Mouse (Mus musculus) CH12F3 (cell line): Measurements from ENCODE around the gene 4931428L18Rik.
"Not testable (repeated sequence)": the region's sequence is repeated elsewhere in the genome, so short reads cannot be mapped to it uniquely, and the experiment has no call there.

Experiments
- in situ Hi-C: fragments of 300-500 bp; cut with MboI; formaldehyde crosslinking; loops from 2 replicates; pipeline ENCODE4 v1.14.3; 2020; ENCODE audit warnings: low sequenced_read_pairs

Gene 4931428L18Rik

DNA sequence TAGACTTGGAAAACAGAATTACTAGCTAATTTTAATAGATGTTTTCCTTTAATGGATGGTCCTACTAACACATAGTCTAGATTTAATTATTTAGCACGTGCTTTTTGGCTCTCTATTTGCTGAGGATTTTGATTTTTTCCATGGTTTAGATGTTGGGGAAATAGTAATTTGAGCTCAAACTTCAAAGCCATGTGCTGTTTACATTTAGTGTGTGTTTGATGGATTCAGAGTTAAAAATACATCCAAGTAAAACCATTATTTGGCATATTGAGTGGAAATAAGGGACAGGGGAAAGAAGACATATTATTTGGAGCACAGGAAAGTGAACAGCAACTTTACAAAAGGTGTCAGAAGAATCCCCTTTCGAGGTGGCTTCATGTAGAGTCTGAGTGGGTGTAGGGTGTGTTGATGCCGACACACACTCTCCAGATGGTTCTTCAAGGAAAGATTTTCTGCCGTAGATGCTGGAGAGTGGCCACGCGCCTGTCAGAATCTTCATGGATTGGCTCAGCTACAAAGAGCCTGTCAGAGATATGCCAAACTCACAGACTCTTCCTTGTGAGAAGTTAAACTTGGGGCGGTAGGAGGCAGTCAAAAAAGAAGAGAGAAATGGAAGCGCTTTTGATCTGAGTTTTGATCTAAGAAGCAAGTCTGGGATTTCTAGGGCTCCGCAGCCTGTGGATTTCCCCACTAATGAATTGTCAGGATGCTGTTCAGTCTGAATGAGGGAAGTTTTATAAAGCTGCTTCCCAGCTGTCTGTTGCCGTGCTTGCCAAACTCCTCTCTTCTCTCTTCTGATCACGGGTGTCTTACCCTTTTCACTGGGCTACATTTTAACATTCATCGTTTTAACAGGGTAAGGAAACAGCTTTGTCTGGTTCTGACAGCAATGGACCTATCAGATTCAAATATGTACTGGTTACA lies 157.4 kb downstream of the 4931428L18Rik start:
- in situ Hi-C loops = no loop called here

DNA sequence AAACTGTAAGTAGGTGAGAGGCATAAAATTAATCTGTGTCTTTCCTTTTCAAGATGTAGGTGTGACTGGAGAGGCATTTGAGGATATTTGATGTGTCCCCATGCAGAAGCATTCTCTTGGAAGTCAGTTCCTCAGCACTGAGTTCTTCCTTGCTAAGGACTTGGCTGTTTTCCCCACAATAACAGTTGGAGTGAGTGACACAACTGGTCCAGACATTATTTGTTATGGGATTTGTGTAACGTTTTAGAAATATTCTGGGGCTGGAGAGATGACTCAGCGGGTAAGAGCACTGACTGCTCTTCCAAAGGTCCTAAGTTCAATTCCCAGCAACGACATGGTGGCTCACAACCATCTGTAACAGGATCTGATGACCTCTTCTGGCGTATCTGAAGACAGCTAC lies 162.7 kb downstream of the 4931428L18Rik start:
- in situ Hi-C loops = no loop called here

DNA sequence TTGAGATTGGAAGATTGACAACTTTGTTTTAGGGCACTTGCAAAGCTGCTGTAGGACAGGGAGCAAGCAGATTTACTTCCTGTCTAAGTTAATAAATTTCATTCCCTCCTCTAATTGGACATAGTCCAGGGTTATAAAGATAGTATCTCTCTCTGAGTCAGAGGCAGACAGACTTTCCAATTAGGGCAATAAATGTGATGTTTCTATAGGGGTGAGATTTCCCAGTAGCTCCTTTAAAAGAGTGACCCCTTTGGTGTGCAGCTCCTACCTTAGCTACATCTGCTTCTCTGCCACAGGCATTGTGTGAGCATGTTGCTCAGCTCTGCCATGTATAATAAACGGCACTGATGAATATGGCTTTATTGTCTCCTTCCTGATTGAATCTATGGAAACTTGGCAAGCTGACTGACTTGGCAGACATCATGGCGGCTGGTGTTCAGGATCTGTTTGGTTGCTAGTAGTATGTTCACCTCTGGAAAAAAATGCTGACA lies 163.6 kb downstream of the 4931428L18Rik start:
- in situ Hi-C loops = no loop called here

DNA sequence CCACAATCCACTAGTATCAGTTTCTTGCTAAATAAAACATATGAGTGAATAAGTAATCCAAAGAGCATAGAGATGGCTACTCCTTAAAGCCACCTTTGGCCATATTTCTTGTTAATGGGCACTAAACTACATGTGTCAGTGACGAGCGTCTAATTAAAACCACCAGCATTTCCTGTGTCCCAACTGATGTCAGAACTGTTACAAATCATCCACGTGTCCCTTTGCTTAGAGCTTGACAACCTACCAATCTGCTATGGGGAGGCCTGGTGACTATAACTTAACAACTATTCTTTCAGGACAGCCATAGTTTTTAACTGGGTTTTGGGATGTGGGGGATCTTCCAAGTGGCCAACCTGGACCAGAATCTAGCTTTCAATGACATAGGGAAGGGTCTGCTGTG lies 164.3 kb downstream of the 4931428L18Rik start:
- in situ Hi-C loops = no loop called here

DNA sequence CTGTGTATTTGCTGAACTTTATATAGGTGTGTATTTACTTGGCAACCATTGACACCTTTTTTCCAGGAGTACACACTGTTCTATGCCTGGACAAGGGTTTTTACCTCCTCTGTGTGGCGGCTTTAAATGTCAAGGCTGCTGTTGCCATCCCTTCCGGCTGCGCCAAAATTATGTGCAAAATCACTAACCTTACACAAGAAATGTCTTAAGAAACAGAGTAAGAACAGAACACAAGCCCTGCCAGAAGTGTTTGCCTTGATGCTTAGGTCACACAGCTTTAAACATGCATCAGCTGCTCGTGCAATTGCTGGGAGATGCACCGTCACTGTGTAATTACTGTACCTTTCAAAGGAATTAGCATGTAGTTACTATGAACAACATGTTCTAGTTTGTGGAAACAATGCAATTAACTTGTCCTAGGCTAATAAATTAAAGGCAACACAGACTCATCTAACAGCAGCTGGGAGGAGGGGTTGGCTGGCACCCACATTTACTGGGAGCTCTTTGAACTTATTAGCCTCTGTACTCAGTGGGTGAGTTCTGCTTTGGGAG lies 171.0 kb downstream of the 4931428L18Rik start:
- in situ Hi-C loops = no loop called here

DNA sequence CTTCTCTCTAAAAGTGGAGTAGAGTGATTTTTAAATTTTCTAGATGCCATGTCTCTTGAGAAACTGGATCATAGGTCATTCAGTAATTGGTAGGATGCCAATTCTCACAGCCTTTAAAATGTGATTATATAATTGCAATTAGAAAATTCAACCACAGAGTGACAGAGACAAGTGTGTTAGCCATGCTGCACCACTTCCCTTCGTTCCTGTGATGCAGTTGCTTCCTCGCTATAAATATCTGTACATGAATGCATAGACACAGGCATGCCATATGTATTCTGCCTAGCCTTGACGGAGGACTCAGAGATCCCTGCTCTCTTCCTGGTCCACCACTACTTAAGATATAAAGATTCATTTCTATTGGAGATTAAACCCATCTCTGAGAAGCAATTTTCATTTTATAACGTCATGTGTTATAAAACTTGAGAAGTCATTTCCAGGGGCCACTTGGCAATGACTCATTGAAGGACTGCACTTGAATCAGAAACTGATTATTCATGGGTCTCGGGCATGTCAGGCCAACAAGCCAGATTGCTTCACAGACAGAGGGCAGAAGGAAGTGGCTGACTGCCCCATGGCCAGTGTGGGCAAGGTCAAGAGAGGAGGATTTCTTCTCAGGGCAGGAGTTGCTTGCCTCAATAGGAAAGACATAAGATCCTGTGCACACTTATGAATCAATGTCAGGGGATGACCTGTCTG lies 172.4 kb downstream of the 4931428L18Rik start:
- in situ Hi-C loops = no loop called here

DNA sequence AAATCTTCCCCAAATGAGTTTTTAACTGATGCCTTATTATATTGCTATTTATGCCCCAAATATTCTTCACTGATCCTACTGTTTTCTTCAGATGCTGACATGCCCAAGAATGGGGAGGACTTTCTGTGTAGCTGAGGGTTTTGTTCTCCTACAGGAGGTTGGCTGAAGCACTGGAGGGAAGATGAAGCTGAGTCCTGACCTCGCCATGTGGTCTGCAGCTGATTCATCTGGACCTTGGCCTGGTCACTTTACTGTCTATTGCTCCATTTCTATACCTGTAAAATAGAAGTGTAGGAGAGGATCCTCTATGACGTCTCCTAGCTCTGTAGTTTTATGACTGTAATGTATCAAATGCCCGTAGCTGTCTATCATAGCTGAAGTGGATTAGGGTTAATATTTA lies 179.3 kb downstream of the 4931428L18Rik start:
- in situ Hi-C loops = no loop called here

DNA sequence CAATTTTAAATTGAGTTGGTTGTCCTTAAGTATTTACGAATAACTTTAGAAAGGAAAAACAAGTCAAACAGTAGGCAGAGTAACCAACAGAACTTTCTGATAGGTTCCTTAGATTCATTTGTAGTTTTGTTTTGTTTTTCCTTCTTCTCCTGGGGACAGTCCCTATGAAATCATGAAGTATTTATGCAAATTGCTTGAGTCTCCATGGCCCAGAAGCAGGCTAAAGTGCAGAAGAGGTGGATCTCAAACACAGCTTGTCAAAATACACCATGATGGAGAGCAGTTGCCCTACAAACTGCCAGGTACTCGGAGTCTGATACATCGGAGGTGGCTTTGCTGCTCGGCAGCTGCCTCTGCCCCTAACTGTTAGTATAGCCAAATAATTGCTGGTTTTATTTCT lies 179.7 kb downstream of the 4931428L18Rik start:
- in situ Hi-C loops = no loop called here

DNA sequence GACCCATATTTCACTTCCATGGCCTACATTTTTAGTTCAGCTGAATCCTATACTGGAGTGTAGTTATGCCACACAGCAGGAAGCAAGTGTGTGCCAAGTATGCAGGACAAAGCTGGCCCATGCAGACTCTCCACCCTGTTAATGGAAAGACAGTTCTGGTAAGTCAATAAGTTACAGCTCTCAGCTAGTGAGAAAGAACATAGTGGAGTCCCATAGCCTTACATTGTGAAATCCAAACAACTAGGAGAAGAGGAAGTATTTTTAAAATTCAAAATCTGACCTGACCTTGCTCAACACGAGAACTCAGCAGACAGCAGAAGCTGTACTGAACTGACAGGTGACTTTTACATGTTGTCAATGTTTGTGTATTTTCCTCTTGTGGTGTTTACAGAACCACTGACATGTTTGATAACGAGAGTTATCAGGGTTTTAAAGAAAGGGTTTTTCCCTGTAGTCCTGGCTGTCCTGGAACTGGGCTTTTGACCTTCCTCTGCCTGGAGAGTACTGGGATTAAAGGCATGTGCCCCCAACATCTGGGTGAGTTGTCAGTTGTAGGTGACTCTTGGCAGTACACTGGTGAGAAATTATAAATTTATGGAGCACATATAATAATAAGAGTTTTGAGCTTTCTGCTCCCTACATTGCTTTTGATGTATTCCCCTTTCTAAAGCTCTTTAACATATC lies 188.5 kb downstream of the 4931428L18Rik start:
- in situ Hi-C loops = no loop called here

DNA sequence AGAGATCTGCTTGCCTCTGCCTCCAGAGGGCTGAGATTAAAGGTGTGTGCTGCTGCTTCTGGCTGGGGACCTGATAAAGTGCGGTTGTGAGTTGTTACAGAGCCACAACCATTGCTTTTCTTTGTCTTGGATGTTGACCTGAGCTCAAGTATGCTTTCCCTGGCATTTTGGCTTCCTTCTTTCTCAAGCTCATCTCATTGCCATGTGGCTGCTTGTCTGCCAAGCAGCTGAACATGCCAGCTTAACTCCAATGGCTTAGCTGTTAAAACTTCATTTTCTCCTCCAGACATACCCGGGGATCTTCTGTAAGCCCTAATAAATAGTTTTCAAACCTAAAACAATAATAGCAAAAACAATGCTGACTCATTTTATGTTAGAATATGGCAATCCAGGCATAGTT lies 190.1 kb downstream of the 4931428L18Rik start:
- in situ Hi-C loops = no loop called here

DNA sequence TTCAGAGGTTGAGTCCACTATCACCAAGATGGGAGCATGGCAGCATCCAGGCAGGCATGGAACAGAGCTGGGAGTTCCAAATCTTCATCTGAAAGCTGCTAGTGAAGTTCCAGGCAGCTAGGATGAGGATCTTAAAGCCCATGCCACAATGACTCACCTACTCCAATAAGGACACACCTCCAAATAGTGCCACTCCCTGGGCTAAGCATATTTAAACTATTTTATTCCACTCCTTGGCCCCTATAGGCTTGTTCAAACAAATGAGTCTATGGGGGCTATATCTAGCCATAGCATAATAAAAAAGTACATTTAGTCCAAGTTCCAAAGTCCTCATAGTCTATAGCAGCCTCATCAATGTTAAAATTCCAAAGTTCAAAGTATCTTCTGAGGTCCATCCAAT lies 199.3 kb downstream of the 4931428L18Rik start:
- in situ Hi-C loops = no loop called here

DNA sequence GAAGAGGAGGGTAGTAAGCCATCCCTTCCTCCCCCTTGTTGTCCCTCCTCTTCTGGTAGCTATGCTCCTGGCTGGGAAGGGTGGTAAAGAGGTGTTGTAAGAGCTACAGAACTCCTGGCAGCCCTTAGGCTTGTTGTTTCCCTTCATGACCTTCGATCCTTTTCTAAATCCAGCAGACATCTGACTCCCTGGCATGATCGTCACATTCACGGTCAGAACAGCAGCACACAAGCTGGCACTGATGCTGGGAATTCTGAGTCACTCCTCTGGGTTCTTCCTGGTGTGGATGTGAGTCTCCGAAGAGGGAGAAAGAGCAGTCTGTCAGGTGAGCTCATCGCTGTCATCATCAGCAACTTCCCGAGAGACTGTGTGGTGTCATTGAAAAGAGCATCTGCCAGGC lies 203.2 kb downstream of the 4931428L18Rik start:
- in situ Hi-C loops = no loop called here

DNA sequence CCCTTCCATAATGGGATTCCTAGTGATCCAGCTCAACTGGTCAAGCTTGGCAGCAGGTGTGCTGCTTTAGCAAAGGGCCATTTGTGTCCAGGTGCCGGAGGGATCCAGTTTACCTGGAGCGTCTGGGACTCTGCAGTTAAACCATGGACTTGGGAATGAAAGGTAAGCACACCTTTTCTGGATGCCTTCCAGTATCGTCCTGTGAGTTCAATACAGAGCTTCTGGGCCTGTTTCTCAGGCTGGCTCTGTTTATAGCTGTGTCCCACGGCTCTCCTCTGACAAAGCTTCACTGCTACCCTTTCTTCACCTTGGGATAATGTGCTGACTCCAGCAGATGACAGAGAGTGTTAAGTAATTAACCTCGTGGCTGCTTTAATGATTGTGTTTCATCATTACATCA lies 205.1 kb downstream of the 4931428L18Rik start:
- in situ Hi-C loops = no loop called here

DNA sequence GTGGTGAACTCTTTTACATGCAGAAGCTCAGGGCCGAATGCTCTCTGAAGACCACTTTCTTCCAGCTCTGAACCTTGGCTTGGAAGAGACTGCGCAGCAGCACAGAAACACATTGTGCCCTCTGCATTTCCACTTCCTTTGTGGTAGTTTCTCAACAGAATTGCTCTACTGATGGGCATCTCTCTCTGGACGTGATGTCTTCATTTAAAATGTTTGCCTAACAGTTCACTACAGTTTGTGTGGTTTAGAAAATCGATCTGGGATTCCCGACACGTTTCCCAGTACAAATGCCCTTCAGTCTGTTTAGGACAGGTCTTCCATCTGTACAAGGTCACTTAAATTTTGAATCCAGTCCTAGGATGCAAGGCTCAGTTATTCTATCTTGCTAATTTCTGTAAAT lies 206.4 kb downstream of the 4931428L18Rik start:
- in situ Hi-C loops = no loop called here

DNA sequence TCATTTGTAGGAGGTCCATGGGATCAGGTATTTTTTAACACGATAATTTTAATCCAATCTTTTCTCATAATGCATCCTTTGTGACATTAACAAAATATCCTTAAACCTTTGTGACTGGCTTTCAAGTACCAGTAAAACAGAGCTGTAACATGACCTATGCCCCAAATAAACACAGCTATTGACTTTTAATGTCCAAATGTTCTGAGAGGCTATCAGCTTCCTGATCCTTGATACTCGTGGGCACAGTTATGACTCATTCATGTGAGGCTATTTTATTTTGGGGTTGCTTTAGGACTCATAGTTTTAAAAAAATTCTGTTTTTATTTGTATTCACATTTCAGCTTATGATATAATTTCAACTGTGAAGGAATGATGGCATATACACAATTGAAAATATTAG lies 207.2 kb downstream of the 4931428L18Rik start:
- in situ Hi-C loops = no loop called here

DNA sequence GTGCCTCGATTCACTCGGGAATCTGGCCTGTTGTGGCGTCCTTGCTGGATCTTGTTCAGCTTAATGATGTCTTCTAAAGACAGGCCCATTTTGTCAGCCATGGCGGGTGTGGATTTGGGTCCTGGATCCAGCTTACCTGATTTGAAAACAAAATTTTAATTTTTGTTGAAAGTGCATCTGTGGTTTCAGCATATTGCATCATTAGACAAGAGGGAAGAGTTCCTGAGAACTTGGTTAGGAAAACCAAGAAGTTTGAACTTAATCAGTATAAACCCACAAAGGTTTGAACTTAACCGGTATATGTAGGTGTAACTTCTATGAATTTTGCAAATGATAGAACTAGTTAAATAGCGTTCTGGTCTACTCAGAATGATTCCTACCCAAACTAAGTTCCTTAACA lies 244.6 kb downstream of the 4931428L18Rik start, which contains the start of gene AC153137.1:
Gene AC153137.1 (minus strand): TSS at position 101 of the 400 bp plus-strand sequence.
- in situ Hi-C loops = not testable (repeated sequence)

DNA sequence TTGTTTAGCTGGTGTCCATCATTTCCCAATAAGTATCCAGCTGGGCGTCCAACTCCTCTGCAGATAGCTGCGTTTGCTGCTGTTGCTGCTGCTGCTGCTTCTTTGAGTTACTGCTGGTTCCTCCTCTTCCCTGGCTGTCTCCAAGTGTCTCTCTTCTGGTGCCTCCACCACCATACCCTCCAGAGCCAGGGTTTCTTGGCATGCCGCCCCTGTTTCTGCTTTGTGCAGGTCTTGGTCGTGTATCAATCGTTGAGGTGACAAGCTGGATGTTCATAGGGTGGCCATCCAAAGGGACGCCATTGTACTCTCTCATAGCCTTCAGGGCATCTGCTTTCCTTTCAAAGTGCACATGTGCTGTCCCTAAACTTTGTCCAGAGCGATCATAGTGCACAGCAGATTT lies 245.2 kb downstream of the 4931428L18Rik start:
- in situ Hi-C loops = not testable (repeated sequence)

DNA sequence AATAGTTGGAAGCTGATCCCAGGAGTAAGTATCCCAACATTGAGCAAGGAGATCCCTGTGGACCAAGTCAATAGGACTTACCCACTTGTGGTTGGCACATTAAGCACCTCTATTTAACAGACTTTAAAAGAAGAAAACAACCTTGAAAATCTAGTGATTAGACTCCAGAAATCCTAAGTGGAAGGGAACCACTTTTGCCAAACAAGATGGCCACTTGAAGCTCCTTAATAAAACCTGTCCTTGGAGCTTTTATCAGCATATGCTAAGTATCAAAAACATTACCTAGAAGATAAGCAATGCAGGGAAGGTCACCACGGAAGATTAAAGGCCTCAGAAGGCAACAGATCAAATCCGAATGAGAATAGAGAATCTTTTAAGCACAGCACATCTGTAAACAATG lies 270.7 kb downstream of the 4931428L18Rik start:
- in situ Hi-C loops = no loop called here

DNA sequence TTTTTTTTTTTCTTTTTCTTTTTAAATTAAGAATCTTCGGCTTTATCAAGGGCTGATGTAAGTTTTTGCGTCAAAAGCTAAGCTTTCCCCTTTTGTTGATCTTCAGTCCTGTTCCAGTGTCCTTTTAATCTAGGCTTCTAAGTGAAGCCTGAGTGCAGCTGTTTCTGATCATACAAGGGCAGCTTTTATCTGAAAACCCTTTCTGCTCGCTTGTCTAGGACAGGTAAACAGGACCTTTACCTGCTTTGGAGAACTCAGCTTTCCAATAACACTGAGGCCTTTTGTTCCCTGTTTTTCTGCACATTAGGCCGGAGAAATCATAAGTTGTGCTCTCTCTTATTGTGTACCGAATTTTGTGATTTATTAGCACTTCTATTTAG lies 272.0 kb downstream of the 4931428L18Rik start:
- in situ Hi-C loops = no loop called here

DNA sequence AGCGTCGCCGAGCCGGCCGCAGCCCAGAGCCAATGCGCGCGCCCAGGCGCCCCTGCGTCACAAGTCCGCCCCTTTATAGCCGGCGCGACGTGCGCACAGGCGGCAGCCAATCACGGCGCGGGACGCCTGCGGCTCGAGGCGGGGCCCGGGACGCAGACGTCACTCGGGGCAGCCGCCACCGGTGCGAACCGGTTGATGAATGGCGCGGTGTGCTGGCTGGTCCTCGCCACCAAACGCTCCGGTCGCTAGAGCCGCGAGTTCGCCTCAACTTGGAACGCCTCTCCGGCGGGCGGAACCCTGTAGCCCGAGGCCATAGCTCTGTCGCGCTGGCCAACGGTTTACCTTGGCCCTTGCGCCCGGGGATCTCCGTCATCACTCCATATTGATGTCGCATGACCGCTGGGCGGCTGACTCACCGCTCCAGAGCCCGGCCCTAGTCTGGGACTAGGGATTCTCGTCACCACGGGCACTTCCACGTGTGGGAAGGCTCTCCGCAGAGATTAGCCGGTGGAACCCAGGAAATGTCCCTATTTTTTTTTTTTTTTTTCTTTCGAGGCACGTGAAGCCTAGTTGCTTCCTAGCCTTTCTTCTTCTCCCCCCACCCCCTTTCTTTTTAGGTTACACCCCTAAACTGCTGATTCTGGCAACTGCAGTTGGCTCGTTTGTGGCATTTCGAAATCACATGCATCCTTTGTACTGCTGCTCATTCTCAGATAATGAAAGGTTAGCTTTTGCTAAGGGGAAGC lies 272.6 kb downstream of the 4931428L18Rik start:
- in situ Hi-C loops = loop anchor here (25.0 kb wide), 1 partner anchor 163 kb away; no protein-coding TSS in a partner anchor
